Mouse (Mus musculus) MEL (cell line): ENCODE results near the gene Magi3. TPM values are rescaled to one million over a fixed set of nuclear protein-coding genes. Genes with fewer than 3 reads are reported as not detected.
A peak's percentile ranks its signal among the peaks of the same experiment; 100 is the strongest.

Source experiments
- DNase-seq: peaks from one replicate; pipeline ENCODE4 v3.0.0; 2011; ENCODE audit warnings: low read depth, low spot score
- H3K27ac ChIP-seq: 2 replicates; pipeline ENCODE4 v1.5.1; 2012; ENCODE audit warnings: low read depth, mild to moderate bottlenecking, control low read depth, low read length, moderate library complexity; ENCODE audit not compliant: control insufficient read depth
- H3K27me3 ChIP-seq, 2 experiments: fragments of 150-350 bp in 1 of 2; sonication (generic) in 1 of 2; 2 replicates each; pipeline ENCODE4 v1.6.1; 2012; ENCODE audit warnings: low read length in 2 of 2, mild to moderate bottlenecking in 2 of 2, improper control_type of control experiment in 1 of 2, moderate library complexity in 1 of 2; ENCODE audit not compliant: insufficient read depth in 2 of 2, control insufficient read depth in 1 of 2
- H3K36me3 ChIP-seq, 2 experiments: 2 replicates each; pipeline ENCODE4 v1.6.1; 2012 to 2014; ENCODE audit warnings: low read length in 2 of 2, improper control_type of control experiment in 1 of 2, inconsistent platforms in 1 of 2, mild to moderate bottlenecking in 1 of 2; ENCODE audit not compliant: insufficient read depth in 2 of 2, control insufficient read depth in 1 of 2
- H3K4me1 ChIP-seq, 2 experiments: fragments of 150-350 bp in 1 of 2; sonication (generic) in 1 of 2; 2 replicates each; pipeline ENCODE4 v1.6.1; 2012; ENCODE audit warnings: low read length in 2 of 2, improper control_type of control experiment in 1 of 2, mild to moderate bottlenecking in 1 of 2; ENCODE audit not compliant: insufficient read depth in 2 of 2, control insufficient read depth in 1 of 2
- H3K4me3 ChIP-seq, 2 experiments: fragments of 150-350 bp in 1 of 2; sonication (generic) in 1 of 2; 2 replicates each; pipeline ENCODE4 v1.5.1; 2012; ENCODE audit warnings: low read depth in 2 of 2, low read length in 2 of 2, mild to moderate bottlenecking in 2 of 2, moderate library complexity in 2 of 2, control low read depth in 1 of 2, improper control_type of control experiment in 1 of 2; ENCODE audit not compliant: control insufficient read depth in 1 of 2, insufficient read depth in 1 of 2
- H3K79me2 ChIP-seq: 2 replicates; pipeline ENCODE4 v1.6.1; 2012; ENCODE audit warnings: mild to moderate bottlenecking, low read length, moderate library complexity; ENCODE audit not compliant: control insufficient read depth, poor library complexity, insufficient read depth
- H3K9ac ChIP-seq: 2 replicates; pipeline ENCODE4 v1.6.1; 2012; ENCODE audit warnings: low read depth, mild to moderate bottlenecking, control low read depth, low read length, moderate library complexity; ENCODE audit not compliant: control insufficient read depth, poor library complexity, severe bottlenecking
- H3K9me3 ChIP-seq: fragments of 150-350 bp; sonication (generic); replicated peaks from 2 replicates; pipeline ENCODE4 v1.6.1; 2012; ENCODE audit warnings: mild to moderate bottlenecking, low read length, improper control_type of control experiment, moderate library complexity; ENCODE audit not compliant: insufficient read depth
- CHD2 ChIP-seq: IDR thresholded peaks from 2 replicates; pipeline ENCODE4 v1.6.1; 2011; ENCODE audit warnings: low read length, improper control_type of control experiment
- CTCF ChIP-seq, 3 experiments: IDR thresholded peaks in 2 of 3; conservative IDR thresholded peaks in 1 of 3; 2 replicates each; pipeline ENCODE4 v1.5.1; 2011 to 2012; ENCODE audit warnings: low read length in 3 of 3, low read depth in 2 of 3, mild to moderate bottlenecking in 2 of 3, improper control_type of control experiment in 1 of 3, inconsistent platforms in 1 of 3, mixed read lengths in 1 of 3, moderate library complexity in 1 of 3; ENCODE audit not compliant: control insufficient read depth in 1 of 3, insufficient read depth in 1 of 3, poor library complexity in 1 of 3, severe bottlenecking in 1 of 3
- E2F4 ChIP-seq: IDR thresholded peaks from 2 replicates; pipeline ENCODE4 v1.6.1; 2011; ENCODE audit warnings: low read depth, low read length, improper control_type of control experiment, borderline replicate concordance
- ELF1 ChIP-seq: IDR thresholded peaks from 2 replicates; pipeline ENCODE4 v1.6.1; 2014; ENCODE audit warnings: low read depth, mild to moderate bottlenecking, inconsistent platforms, low read length, improper control_type of control experiment, moderate library complexity
- EP300 ChIP-seq, 2 experiments: IDR thresholded peaks; 2 replicates each; pipeline ENCODE4 v1.6.1; 2011; ENCODE audit warnings: improper control_type of control experiment in 2 of 2, low read length in 2 of 2, low read depth in 1 of 2, mild to moderate bottlenecking in 1 of 2
- ETS1 ChIP-seq: IDR thresholded peaks from 2 replicates; pipeline ENCODE4 v1.6.1; 2012; ENCODE audit warnings: low read depth, mild to moderate bottlenecking, inconsistent platforms, low read length, improper control_type of control experiment, moderate library complexity
- GATA1 ChIP-seq: IDR thresholded peaks from 2 replicates; pipeline ENCODE4 v1.6.1; 2011; ENCODE audit warnings: low read depth, low read length, improper control_type of control experiment
- KAT2A ChIP-seq: conservative IDR thresholded peaks from 2 replicates; pipeline ENCODE4 v1.6.1; 2012; ENCODE audit warnings: low read depth, low read length, improper control_type of control experiment, inconsistent platforms
- MAZ ChIP-seq: IDR thresholded peaks from 2 replicates; pipeline ENCODE4 v1.6.1; 2012; ENCODE audit warnings: low read depth, mild to moderate bottlenecking, inconsistent platforms, low read length, improper control_type of control experiment
- MXI1 ChIP-seq: IDR thresholded peaks from 2 replicates; pipeline ENCODE4 v1.6.1; 2011; ENCODE audit warnings: mild to moderate bottlenecking, low read depth, low read length, improper control_type of control experiment
- MYC ChIP-seq: IDR thresholded peaks from 2 replicates; pipeline ENCODE4 v1.6.1; 2011; ENCODE audit warnings: low read depth, mild to moderate bottlenecking, low read length, improper control_type of control experiment, moderate library complexity
- POLR2AphosphoS2 ChIP-seq: IDR thresholded peaks from 2 replicates; pipeline ENCODE4 v1.6.1; 2011; ENCODE audit warnings: low read length, improper control_type of control experiment
- POLR2AphosphoS5 ChIP-seq: IDR thresholded peaks from 2 replicates; pipeline ENCODE4 v1.6.1; 2012; ENCODE audit warnings: low read depth, borderline replicate concordance, mild to moderate bottlenecking, inconsistent platforms, low read length, moderate library complexity, mixed read lengths
- RAD21 ChIP-seq: IDR thresholded peaks from 2 replicates; pipeline ENCODE4 v1.6.1; 2011; ENCODE audit warnings: mild to moderate bottlenecking, low read depth, low read length, improper control_type of control experiment
- RCOR1 ChIP-seq: IDR thresholded peaks from 2 replicates; pipeline ENCODE4 v1.6.1; 2012; ENCODE audit warnings: low read depth, mild to moderate bottlenecking, inconsistent platforms, low read length, improper control_type of control experiment
- SIN3A ChIP-seq: IDR thresholded peaks from 2 replicates; pipeline ENCODE4 v1.6.1; 2012; ENCODE audit warnings: low read length, improper control_type of control experiment, inconsistent platforms
- SMC3 ChIP-seq: IDR thresholded peaks from 2 replicates; pipeline ENCODE4 v1.6.1; 2011; ENCODE audit warnings: low read depth, low read length, improper control_type of control experiment
- TAL1 ChIP-seq: IDR thresholded peaks from 2 replicates; pipeline ENCODE4 v1.6.1; 2012; ENCODE audit warnings: mild to moderate bottlenecking, inconsistent platforms, low read length, moderate library complexity, mixed read lengths
- TCF12 ChIP-seq: IDR thresholded peaks from 2 replicates; pipeline ENCODE4 v1.6.1; 2014; ENCODE audit warnings: low read depth, mild to moderate bottlenecking, inconsistent platforms, low read length, improper control_type of control experiment, moderate library complexity
- UBTF ChIP-seq: IDR thresholded peaks from 2 replicates; pipeline ENCODE4 v1.6.1; 2012; ENCODE audit warnings: low read depth, mild to moderate bottlenecking, inconsistent platforms, low read length, improper control_type of control experiment, moderate library complexity, borderline replicate concordance; ENCODE audit not compliant: insufficient read depth
- USF1 ChIP-seq: IDR thresholded peaks from 2 replicates; pipeline ENCODE4 v1.6.1; 2014; ENCODE audit warnings: low read depth, mild to moderate bottlenecking, inconsistent platforms, low read length, improper control_type of control experiment, moderate library complexity
- ZC3H11A ChIP-seq: IDR thresholded peaks from 2 replicates; pipeline ENCODE4 v1.6.1; 2012; ENCODE audit warnings: low read depth, mild to moderate bottlenecking, inconsistent platforms, low read length, improper control_type of control experiment
- ZKSCAN1 ChIP-seq: IDR thresholded peaks from 2 replicates; pipeline ENCODE4 v1.6.1; 2012; ENCODE audit warnings: low read depth, mild to moderate bottlenecking, inconsistent platforms, low read length, improper control_type of control experiment, moderate library complexity
- ZMIZ1 ChIP-seq: IDR thresholded peaks from 2 replicates; pipeline ENCODE4 v1.6.1; 2012; ENCODE audit warnings: low read depth, mild to moderate bottlenecking, inconsistent platforms, low read length, improper control_type of control experiment, moderate library complexity
- polyA plus RNA-seq, 2 experiments: library from polyadenylated mRNA; stranded (reverse) in 1 of 2; unstranded in 1 of 2; fragments of >175 nt in 1 of 2; fragments of >200 nt in 1 of 2; gene quantifications; 2 replicates each; pipeline versions ENCODE4 v1.2.1 to v1.2.4; 2012; ENCODE audit warnings: low replicate concordance in 2 of 2, low read depth in 1 of 2; ENCODE audit not compliant: insufficient read length in 2 of 2, insufficient read depth in 1 of 2, missing spikeins in 1 of 2
- total RNA-seq: library from RNA; depleted of rRNA; stranded (reverse); fragments of 300-350 nt; gene quantifications from 2 replicates; pipeline ENCODE4 v1.2.3, GENCODE M21; 2012

Magi3 gene
- total and polyA plus RNA-seq, 3 experiments, result 0.04 to 0.18 TPM; not detected in 1

- TF ChIP-seq POLR2AphosphoS5, result no peak
- no peak for TF ChIP-seq CHD2
- no peak for DNase-seq
These were observed 124.2 kb downstream of the Magi3 start for GRCm38 (mm10) chr3:104095936-104096335.

GRCm38 (mm10) chr3:104094646-104095045 lies 125.5 kb downstream of the Magi3 start:
- H3K9me3 ChIP-seq, result no peaks in the 10 kb centered on the region
- peaks cover 1 to 19% of the 10 kb centered on the region in 2 experiments for H3K27me3 ChIP-seq
- no peaks in the 10 kb centered on the region for H3K79me2 ChIP-seq

More at GRCm38 (mm10) chr3:104095936-104096335, 124.2 kb downstream of the Magi3 start:
- Histone ChIP-seq H3K4me3 (no peak overlapping the region), H3K27ac (no peak overlapping the region), H3K4me1 (no peaks in the 10 kb centered on the region), H3K36me3 (no peaks in the 10 kb centered on the region), H3K9ac (no peak overlapping the region), H3K79me2 (no peaks in the 10 kb centered on the region), H3K27me3 (peaks cover 1 to 15% of the 10 kb centered on the region in 2 experiments), H3K9me3 (no peaks in the 10 kb centered on the region)

DNA sequence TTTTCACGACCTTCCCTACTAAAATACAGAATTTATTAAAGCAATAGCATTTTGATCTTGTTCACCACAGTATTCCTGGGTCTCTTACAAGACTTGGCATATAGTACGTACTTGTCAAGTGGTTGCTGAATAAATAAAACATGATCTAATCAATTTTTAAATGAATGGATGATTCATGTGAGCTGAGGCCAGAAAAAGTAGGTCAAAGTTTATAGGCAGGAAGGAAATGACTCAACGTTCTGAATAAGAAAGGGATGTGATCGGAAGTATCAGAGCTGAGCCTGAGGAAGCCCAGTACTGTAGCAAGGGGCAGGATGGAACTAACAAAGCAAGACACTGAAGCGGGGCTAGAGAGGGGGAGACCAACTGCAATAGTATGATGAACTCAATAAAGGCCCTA lies 127.4 kb downstream of the Magi3 start:
- TF ChIP-seq UBTF (no peak), MXI1 (no peak), CTCF (IDR thresholded peaks at IDR 0.05 in 2 of 3, conservative IDR thresholded peaks at IDR 0.05 in 1 of 3; ENCODE audit: control insufficient read depth in 1 of 3, insufficient read depth in 1 of 3, low read depth in 2 of 3, low read length in 3 of 3, poor library complexity in 1 of 3, severe bottlenecking in 1 of 3) (no peak), POLR2AphosphoS5 (no peak), SIN3A (no peak), ELF1 (no peak), RCOR1 (no peak), GATA1 (no peak), USF1 (no peak), ZKSCAN1 (no peak), MAZ (no peak), POLR2AphosphoS2 (no peak), KAT2A (no peak), ZC3H11A (no peak), ETS1 (no peak), EP300 (IDR thresholded peaks at IDR 0.05; ENCODE audit: low read depth in 1 of 2, low read length in 2 of 2) (no peak), MYC (no peak), TCF12 (no peak)
- DNase-seq, result no peak
- H3K27ac ChIP-seq, result no peak overlapping the region
- no peaks in the 10 kb centered on the region for H3K36me3 ChIP-seq
- no peaks in the 10 kb centered on the region for H3K4me1 ChIP-seq
- no peaks in the 10 kb centered on the region for H3K9me3 ChIP-seq
- no peaks in the 10 kb centered on the region for H3K79me2 ChIP-seq
- no peak overlapping the region for H3K9ac ChIP-seq
- H3K27me3 ChIP-seq, result peaks cover 3 to 30% of the 10 kb centered on the region in 2 experiments
- H3K4me3 ChIP-seq, result no peak overlapping the region

More at GRCm38 (mm10) chr3:104094646-104095045, 125.5 kb downstream of the Magi3 start:
- no peaks in the 10 kb centered on the region for H3K4me1 ChIP-seq
- no peaks in the 10 kb centered on the region for H3K36me3 ChIP-seq
- H3K9ac ChIP-seq, result no peak overlapping the region
- TF ChIP-seq MAZ (no peak), E2F4 (no peak), TAL1 (no peak), ZMIZ1 (no peak), CTCF (IDR thresholded peaks at IDR 0.05 in 2 of 3, conservative IDR thresholded peaks at IDR 0.05 in 1 of 3; ENCODE audit: control insufficient read depth in 1 of 3, insufficient read depth in 1 of 3, low read depth in 2 of 3, low read length in 3 of 3, poor library complexity in 1 of 3, severe bottlenecking in 1 of 3) (peak in 1 of 3 experiments; percentile 33; a peak in 1 of 6 replicates), RAD21 (peak; percentile 37), SMC3 (0 out of 2 replicates have a peak, but pooled peaks have one; percentile 4)
- DNase-seq, result peak; percentile 11
- no peak overlapping the region for H3K4me3 ChIP-seq
- no peak overlapping the region for H3K27ac ChIP-seq
